Mouse (Mus musculus) brain, adult 2 months (tissue): Measurements from ENCODE around the gene Rexo1.
"Not testable (repeated sequence)": the region's sequence is repeated elsewhere in the genome, so short reads cannot be mapped to it uniquely, and the experiment has no call there.

ENCODE experiments used
- DNase-seq: peaks from one replicate; pipeline ENCODE4 v3.0.0; 2011; ENCODE audit warnings: low read depth, low spot score

Rexo1 gene

DNA sequence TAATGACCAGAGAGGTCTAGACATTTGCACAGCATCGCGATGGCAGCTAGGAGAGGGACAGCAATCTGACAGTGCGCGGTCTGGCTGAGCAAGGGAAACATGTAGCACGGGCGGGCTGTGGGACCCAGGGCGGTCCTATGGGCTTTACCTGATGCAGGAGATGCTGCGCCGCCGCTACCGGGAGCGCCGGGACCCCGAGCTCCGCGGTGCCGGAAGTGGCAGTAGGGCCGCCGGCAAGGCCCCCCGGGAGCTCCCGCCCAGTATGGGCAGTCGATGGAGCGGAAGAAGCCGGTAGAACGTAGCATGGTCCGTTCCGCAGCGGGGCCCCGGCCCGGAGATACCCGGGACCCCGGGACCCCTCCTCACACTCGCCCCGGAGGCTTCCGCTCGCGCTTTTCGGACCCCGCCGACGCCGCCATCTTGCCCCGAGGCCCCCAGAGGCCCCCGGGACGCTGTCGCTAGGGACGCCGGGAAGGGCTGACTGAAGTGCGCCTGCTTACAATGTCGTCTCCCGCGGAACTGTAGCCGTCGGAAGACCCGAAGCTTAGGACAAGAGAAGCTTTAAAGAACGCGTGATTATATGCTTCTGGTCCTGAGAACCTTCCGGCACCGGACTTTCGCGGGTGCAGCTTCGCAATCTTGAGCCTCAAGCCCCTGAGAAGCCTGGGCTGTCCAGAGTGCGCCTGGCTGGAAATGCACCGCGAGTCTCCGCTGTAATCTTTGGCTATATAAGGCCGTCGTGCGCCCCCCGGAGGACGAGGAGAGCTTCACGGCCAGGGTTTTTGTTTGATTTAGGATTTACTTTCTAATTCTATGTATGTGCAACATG is at the start of gene Rexo1:
Gene Rexo1, minus strand, starts transcription at position 445 of the 829 bp plus-strand sequence.
- DNase-seq = peak; percentile 98

GRCm38 (mm10) chr10:80611024-80611423 is 49.7 kb upstream of the Rexo1 start:
- peak; percentile 47 for DNase-seq

DNA sequence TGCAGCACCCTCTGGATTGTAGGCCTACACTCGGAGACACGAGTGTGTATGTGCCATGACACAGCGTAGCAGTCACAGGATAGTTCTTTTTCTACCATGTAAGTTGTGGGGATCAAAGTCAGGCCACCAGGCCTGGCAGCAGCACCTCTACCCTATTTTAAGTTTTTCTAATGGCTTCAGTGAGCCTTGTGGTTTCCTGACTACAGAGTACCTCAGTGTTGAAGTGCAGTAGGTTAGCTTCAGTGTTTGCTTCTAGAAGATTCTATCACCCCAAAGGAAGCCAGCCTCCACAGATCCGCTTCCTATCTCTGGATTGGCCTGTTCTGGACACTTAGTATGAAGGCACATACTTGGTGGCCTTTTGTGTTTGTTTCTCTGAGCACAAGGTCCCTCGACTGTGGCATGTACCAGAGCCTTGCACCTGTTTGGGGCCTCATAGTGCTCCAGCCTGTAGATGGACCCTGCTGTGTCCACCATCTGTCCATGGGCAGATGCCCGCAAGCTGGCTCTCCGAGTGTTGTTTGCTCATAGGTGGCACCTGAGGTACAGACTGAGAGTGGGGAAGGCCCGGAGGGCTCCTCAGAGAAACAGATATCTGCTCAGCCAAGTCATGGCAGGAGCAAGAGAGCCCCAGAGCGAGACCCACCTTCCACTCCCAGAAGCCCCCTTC is 48.9 kb upstream of the Rexo1 start:
- peak; percentile 95 for DNase-seq

GRCm38 (mm10) chr10:80609269-80609924 is 48.0 kb upstream of the Rexo1 start:
- no peak for DNase-seq

DNA sequence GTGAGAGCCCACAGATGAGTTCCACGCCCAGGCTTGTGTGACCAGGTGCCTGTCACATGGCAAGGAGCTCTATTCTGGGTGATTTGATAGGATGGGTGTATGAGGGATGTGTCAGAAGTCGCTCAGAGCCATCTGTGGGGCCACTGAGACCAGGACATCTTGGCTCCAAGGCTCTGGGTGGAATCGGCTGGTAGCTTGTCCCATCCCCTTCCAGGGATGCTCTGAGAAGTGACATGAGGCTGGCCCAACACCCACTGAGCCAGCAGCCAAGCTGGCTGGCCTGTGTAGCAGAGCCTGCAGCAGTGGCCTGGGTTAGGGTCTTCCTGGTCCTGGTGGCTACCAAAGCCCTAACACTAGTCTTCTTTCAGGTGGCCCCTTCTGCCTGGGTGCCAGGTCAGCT is 47.1 kb upstream of the Rexo1 start:
- no peak for DNase-seq

DNA sequence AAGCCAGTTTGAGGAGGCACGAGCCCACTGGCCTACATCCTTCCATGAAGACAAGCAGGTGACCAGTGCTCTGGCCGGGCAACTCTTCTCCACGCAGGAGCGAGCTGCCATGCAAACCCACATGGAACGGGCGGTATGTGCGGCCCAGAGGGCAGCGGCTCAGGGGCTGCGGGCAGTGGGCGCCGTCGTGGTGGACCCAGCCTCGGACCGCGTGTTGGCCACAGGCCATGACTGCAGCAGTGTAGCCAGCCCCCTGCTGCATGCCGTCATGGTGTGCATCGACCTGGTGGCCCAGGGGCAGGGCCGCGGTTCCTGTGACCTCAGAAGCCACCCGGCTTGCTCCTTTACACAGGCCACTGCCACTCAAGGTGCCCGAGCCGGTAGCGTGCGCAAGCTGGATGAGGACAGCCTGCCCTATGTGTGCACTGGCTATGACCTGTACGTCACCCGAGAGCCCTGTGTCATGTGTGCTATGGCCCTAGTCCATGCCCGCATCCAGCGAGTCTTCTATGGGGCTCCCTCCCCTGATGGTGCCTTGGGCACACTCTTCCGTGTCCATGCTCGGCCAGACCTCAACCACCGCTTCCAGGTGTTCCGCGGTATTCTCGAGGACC is 45.5 kb upstream of the Rexo1 start:
- no peak for DNase-seq

- DNase-seq = no peak
These were observed 44.9 kb upstream of the Rexo1 start for GRCm38 (mm10) chr10:80606306-80606705.

- not testable (repeated sequence) for DNase-seq
These were observed 44.4 kb upstream of the Rexo1 start, which contains the start of gene Gm49322 for GRCm38 (mm10) chr10:80605721-80606120. Gene Gm49322 (plus strand): TSS chr10:80606021.

DNA sequence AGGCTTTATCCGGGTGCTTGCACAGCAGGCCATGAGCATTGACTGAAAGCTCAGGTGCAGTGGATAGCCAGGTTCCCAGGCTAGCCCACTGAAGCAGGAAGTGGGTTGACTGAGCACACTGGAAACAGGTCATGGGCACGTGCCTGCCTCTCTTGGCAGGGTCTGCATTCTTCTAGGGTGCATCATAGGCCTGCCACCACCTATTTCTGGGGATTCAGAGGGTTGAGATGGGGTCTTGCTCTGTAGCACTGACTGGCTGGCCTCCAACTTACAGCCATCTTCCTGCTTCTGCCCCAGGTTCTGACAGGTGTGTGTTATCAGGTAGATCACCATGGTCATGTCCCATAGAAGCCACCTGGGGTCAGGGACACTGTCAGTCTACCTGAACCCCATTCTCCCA is 43.6 kb upstream of the Rexo1 start:
- DNase-seq = no peak

DNA sequence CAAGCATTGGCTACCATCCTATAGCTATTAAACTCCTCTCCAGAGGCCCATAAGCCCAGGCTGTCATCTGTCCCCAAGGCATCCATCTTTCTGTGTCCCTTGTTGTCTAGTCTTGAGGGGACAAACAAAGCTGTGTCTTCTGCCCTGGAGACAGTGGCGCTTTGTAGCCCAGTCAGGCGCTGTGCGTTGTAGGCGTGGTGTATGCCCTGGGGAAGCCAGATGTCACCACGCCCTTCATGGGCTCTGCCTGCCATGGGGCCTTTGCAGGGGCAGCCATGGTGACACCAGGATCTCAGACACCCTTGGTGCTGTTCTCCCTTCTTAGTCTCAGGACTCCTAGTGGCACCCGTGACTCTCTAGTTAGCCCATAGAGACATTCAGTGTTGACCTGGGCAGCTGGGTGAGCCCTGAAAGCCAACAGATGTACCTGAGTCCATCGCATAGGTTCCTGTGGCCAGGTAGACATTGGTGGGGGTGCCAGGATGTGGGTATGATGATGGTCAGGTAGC is 42.7 kb upstream of the Rexo1 start:
- peak; percentile 86 for DNase-seq

GRCm38 (mm10) chr10:80603364-80603763 is 42.0 kb upstream of the Rexo1 start:
- DNase-seq = no peak

GRCm38 (mm10) chr10:80602698-80603325 is 41.5 kb upstream of the Rexo1 start, which contains the start of the genes Scamp4 and Adat3:
Gene Scamp4 (plus strand): TSS chr10:80602872.
Gene Adat3 (plus strand): TSS chr10:80602880.
- DNase-seq = peak; percentile 98

GRCm38 (mm10) chr10:80596318-80596717 is 35.0 kb upstream of the Rexo1 start:
- no peak for DNase-seq

GRCm38 (mm10) chr10:80589879-80590854 is 28.8 kb upstream of the Rexo1 start, which contains the start of gene Abhd17a:
Gene Abhd17a (minus strand): TSS chr10:80590341.
- peak; percentile 99 for DNase-seq

DNA sequence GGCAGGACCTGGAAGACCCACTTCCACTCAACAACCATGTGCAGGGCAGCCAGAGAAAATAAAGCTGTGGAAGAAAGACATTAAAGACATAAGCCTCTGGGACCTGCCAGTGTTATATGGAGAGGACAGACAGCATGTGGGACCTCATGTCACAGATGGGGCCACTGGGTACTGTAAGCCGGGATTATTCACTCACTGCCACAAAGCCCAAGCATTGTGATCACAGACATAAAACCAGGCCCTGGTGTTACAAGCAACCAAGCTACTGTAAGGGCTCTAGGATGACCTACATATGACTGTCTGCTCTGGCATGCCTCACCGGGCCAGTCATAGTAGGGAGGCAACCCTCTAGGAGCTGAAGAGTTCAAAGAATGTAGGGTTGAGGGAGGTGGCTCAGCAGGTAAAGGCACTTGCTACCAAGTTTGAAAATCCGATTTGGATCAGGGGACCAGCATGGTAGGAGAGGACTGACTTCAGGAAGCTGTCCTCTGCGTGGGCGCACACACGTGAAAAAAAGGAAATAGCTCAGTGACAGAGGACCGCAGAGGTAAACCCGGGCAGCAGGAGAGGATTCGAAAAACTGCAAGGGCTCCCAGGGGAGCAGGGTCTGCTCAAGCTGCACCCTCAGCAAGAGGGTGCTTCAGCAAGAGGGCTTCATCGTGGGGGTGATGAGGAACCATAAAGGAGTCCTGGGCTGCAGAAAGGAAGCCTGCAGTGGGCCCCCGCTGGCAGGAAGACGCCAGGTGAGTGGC is 27.9 kb upstream of the Rexo1 start:
- peak; percentile 41 for DNase-seq

GRCm38 (mm10) chr10:80587305-80587657 is 25.9 kb upstream of the Rexo1 start:
- peak; percentile 60 for DNase-seq

GRCm38 (mm10) chr10:80586407-80587304 is 25.3 kb upstream of the Rexo1 start:
- DNase-seq = no peak

DNA sequence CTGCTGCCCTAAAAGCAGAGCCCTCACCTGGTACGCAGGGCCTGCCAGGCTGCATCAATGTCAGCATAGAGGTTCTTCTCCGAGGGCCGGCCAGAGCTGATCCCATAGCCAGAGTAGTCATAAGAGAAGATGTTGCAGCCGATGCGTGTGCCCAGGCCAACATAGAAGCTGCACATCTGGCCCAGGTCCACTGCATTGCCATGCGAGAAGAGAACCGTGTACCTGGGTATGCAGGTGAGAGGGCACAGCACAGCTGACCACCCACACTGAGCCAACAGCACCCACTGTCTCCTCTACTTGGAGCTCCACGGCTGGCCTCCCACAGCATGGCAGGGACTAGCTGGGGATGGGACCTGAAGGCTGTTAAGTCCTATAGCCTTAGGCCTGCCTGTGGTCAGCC is 24.2 kb upstream of the Rexo1 start:
- DNase-seq = no peak
